Mouse (Mus musculus) limb, embryonic 15.5 days (tissue): ENCODE results near the gene Atp13a2. TPM values are rescaled to one million over a fixed set of nuclear protein-coding genes. Genes with fewer than 3 reads are reported as not detected.

Experiments
- ATAC-seq: fragments of 200-750 bp; cut with Nextera tagmentation; 2 replicates; pipeline ENCODE4 v1.8.0; 2017; ENCODE audit warnings: low read depth, moderate TSS enrichment; ENCODE audit not compliant: insufficient number of reproducible peaks, low FRiP score, low TSS enrichment
- H3K27ac ChIP-seq: fragments of 300-500 bp; sonication (generic); 2 replicates; pipeline ENCODE4 v1.5.1; 2015; ENCODE audit warnings: moderate library complexity, mild to moderate bottlenecking, inconsistent platforms
- H3K27me3 ChIP-seq: fragments of 300-500 bp; sonication (generic); 2 replicates; pipeline ENCODE4 v1.6.1; 2015; ENCODE audit warnings: inconsistent platforms
- H3K36me3 ChIP-seq: fragments of 300-500 bp; sonication (generic); 2 replicates; pipeline ENCODE4 v1.6.1; 2015; ENCODE audit warnings: inconsistent platforms
- H3K4me1 ChIP-seq: fragments of 300-500 bp; sonication (generic); 2 replicates; pipeline ENCODE4 v1.6.1; 2015; ENCODE audit warnings: inconsistent platforms
- H3K4me2 ChIP-seq: fragments of 300-500 bp; sonication (generic); 2 replicates; pipeline ENCODE4 v1.6.1; 2015; ENCODE audit warnings: mild to moderate bottlenecking, inconsistent platforms
- H3K4me3 ChIP-seq: fragments of 300-500 bp; sonication (generic); 2 replicates; pipeline ENCODE4 v1.5.1; 2015; ENCODE audit warnings: mild to moderate bottlenecking, inconsistent platforms
- H3K9ac ChIP-seq: fragments of 300-500 bp; sonication (generic); 2 replicates; pipeline ENCODE4 v1.6.1; 2015; ENCODE audit warnings: inconsistent platforms
- H3K9me3 ChIP-seq: fragments of 300-500 bp; sonication (generic); 2 replicates; pipeline ENCODE4 v1.6.1; 2016; ENCODE audit warnings: inconsistent platforms
- WGBS: fragments of 180-500 bp; shearing (Covaris S2); methylation state at CpG from one replicate; pipeline ENCODE4 v1.1.7; 2015; 5-methylcytosine and 5-hydroxymethylcytosine counted together
- polyA plus RNA-seq: library from polyadenylated mRNA; unstranded; fragments of >200 nt; fragmentation: Nextera tagmentation; extraction: Ambion mirVana; gene quantifications from 2 replicates; pipeline ENCODE4 v1.2.1, GENCODE M21; 2015

Gene Atp13a2
- polyA plus RNA-seq, 1 experiment from 2014 or later = 41.0 TPM

DNA sequence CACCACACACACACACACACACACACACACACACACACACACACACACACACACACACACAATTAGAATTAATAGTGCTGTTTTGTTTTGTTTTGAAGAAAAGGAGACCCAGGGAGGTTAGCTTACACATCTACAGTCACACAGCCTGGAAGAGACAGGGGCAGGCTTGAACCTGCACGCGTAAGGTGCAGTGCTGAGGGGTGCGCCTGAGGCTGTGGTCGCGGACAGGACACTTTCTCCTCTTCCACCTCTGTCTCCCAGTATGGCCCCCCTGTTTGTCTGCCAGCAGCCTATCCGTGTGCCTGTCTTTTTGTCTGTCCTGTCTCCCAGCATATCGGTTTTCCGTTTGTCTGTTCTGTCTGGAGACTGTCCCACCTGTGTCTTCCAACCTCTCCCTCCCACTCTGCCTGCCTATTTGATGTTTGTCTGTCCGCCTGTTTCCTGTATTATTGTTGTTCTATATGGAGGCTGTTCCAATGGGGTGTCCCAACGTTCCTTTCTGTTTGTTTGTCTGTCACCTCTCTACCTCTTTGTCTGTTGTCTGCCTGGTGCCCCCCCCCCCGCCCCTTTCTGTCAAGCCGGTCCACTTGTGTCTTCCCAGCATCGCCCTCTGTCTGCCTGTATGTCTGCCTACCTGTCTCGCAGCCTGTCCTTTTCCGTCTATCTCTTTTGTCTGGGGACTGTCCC is 506 bp upstream of the Atp13a2 start:
- Histone ChIP-seq H3K27me3 (no peaks in the 10 kb centered on the region), H3K4me1 (peaks cover 45% of the 10 kb centered on the region), H3K27ac (no peak overlapping the region), H3K4me2 (peak overlapping the region; percentile 72), H3K36me3 (no peaks in the 10 kb centered on the region), H3K4me3 (peak overlapping the region; percentile 97), H3K9me3 (no peaks in the 10 kb centered on the region), H3K9ac (peak overlapping the region; percentile 91)
- WGBS = 26% methylated on average over 14 of the region's 15 CpGs
- 0 out of 2 replicates have a peak, but pooled peaks have one; percentile 4 for ATAC-seq

DNA sequence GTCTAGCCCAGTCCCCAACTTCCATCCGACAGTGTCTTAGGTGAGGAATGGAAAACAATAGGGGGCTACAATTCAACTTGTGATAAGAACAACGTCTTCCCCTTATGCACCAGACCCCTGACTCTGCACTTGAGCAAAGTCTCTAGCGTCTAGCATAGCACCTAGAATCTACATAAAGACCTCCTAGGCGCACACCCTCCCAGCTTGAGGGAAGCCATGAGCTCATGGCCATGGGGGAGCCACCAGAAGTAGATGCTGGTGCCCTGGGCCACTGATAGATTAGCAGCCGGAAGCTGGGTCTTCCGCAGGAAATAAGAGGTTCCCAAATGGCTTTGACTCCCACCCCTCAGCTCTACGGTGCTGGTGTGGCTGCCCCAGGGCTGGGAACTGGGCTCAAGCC is 803 bp downstream of the Atp13a2 start:
- 32% methylated on average over 7 of the region's 7 CpGs for WGBS
- H3K9ac ChIP-seq = peak overlapping the region; percentile 91
- peak overlapping the region; percentile 72 for H3K4me2 ChIP-seq
- peaks cover 45% of the 10 kb centered on the region for H3K4me1 ChIP-seq
- no peaks in the 10 kb centered on the region for H3K27me3 ChIP-seq
- no peak overlapping the region for H3K27ac ChIP-seq
- ATAC-seq = no peak
- H3K4me3 ChIP-seq = peak overlapping the region; percentile 97
- H3K36me3 ChIP-seq = peaks cover 12% of the 10 kb centered on the region
- H3K9me3 ChIP-seq = no peaks in the 10 kb centered on the region

DNA sequence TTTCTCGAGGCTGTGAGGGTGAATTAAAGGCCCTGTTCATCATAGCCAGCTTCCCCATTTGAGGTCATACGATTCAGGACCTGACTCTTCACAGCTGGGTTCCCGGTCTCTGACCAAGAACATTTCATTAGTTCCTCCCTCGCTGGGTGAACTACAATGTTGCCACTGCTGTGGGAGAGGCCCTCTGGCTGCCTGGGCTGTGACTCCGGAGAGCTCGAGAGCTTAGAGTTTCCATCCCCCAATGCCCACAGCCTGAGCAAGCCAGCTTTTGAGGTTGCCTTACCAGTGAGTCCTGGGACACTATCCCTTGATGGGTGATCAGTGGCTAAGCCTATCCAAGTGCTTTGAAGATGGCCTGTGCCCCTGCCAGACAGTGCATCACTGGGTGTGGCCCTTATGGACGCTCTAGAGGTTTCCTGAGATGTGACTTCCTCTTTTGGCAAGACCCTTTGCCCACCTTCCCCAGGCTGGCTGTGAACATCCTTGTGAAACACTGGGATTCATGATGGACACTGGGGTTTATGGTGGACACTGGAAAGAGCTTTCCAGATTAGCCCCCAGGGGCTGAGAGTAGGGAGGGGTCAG is 2.1 kb downstream of the Atp13a2 start:
- H3K4me2 ChIP-seq = no peak overlapping the region
- no peak for ATAC-seq
- no peak overlapping the region for H3K27ac ChIP-seq
- H3K4me3 ChIP-seq = no peak overlapping the region
- H3K4me1 ChIP-seq = peaks cover 34% of the 10 kb centered on the region
- no peak overlapping the region for H3K9ac ChIP-seq
- H3K36me3 ChIP-seq = peaks cover 23% of the 10 kb centered on the region
- WGBS = 51% methylated on average over 7 of the region's 7 CpGs
- H3K9me3 ChIP-seq = no peaks in the 10 kb centered on the region
- no peaks in the 10 kb centered on the region for H3K27me3 ChIP-seq

DNA sequence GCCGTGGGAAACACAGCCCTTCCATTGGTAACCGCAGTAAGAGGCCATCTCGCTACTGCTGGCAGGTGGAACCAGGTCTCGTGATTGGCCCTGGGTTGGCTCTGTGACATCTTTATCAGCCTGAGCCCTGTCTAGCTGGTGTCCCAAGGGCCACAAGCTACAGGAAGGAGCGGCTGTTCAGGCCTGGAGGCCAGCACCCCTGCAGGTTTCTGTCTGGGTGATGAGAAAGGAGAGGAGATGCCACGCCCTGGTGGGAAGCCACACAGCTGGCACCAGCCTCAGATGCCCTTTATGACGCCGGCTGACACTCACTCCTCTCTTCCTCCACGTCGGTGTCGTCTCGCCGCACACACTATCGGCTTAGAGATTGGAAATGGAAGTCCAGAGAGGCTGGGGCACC is 2.8 kb downstream of the Atp13a2 start:
- Histone ChIP-seq H3K4me2 (no peak overlapping the region), H3K36me3 (peaks cover 30% of the 10 kb centered on the region), H3K4me3 (no peak overlapping the region), H3K27ac (no peak overlapping the region), H3K27me3 (no peaks in the 10 kb centered on the region), H3K9ac (no peak overlapping the region), H3K9me3 (no peaks in the 10 kb centered on the region), H3K4me1 (peaks cover 34% of the 10 kb centered on the region)
- WGBS = 90% methylated on average over 14 of the region's 14 CpGs
- no peak for ATAC-seq

DNA sequence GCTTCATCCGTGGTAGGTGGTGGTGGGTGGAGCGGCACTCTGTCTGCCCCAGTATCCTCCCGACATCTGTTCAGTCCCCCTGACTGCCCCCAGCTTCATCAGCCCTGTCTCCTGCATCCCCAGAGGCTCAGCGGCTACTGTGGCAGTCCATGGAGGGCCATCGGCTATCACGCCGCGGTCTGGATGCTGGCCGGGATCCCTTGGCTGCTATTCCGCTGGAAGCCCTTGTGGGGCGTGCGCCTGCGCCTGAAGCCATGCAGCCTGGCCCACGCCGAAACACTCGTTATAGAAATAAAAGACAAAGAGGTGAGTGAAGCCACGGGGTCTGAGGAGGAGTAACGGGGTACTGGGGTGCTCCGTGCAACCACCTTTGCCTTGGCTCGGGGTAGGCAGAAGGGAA is 5.5 kb downstream of the Atp13a2 start:
- Histone ChIP-seq H3K4me3 (no peak overlapping the region), H3K4me2 (no peak overlapping the region), H3K27ac (no peak overlapping the region), H3K36me3 (peaks cover 57% of the 10 kb centered on the region), H3K27me3 (no peaks in the 10 kb centered on the region), H3K9ac (no peak overlapping the region), H3K4me1 (peaks cover 24% of the 10 kb centered on the region), H3K9me3 (no peaks in the 10 kb centered on the region)
- 84% methylated on average over 20 of the region's 20 CpGs for WGBS
- ATAC-seq = no peak

DNA sequence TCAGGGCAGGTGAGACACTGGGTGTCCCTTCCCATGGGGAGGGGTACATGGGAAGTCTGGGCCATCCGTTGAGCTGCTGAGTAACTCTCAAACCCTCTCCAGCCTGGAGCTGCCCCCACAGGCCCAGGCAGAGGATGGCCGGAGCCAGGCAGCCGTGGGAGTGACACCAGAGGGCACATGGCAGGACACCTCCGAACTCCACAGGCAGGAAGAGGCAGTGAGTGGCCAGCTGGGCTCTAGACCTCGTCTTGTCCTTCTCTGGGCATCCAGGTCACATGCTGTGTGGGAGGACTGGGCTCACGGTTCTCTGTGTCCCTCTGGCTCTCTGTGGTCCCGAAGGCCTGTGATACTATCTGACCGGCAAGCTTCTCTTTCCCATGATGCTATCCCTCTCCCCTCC is 7.2 kb downstream of the Atp13a2 start:
- H3K27me3 ChIP-seq = no peaks in the 10 kb centered on the region
- H3K4me3 ChIP-seq = no peak overlapping the region
- H3K36me3 ChIP-seq = peaks cover 71% of the 10 kb centered on the region
- no peak overlapping the region for H3K27ac ChIP-seq
- no peak for ATAC-seq
- H3K4me2 ChIP-seq = no peak overlapping the region
- no peak overlapping the region for H3K9ac ChIP-seq
- H3K9me3 ChIP-seq = no peaks in the 10 kb centered on the region
- WGBS = 86% methylated on average over 8 of the region's 8 CpGs
- H3K4me1 ChIP-seq = peaks cover 8% of the 10 kb centered on the region; the same call in 1 of the 2 replicates

DNA sequence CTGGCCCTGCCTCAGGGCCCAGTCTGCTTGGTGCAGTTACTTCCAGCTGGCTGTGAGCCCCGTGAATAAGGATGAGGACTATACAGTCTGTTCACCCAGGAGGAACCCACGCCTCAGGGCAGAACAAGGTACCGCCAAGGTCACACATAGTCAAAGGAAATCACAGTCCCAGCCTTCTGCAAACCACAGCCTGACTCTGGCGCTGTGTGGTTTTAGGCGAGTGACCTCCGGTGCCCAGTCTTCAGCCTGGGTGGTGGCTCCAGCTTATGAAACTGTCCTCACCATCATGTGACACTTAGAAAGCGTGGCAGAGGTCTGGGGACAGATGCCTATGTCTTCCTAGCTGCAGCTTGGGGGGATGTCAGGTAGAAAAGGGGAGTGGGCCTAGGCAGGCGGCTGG is 9.1 kb downstream of the Atp13a2 start:
- Histone ChIP-seq H3K27ac (no peak overlapping the region), H3K36me3 (peaks cover 91% of the 10 kb centered on the region), H3K9ac (no peak overlapping the region), H3K27me3 (no peaks in the 10 kb centered on the region), H3K4me3 (no peak overlapping the region), H3K4me2 (no peak overlapping the region), H3K4me1 (no peaks in the 10 kb centered on the region), H3K9me3 (no peaks in the 10 kb centered on the region)
- ATAC-seq = no peak
- 93% methylated on average over 8 of the region's 8 CpGs for WGBS

DNA sequence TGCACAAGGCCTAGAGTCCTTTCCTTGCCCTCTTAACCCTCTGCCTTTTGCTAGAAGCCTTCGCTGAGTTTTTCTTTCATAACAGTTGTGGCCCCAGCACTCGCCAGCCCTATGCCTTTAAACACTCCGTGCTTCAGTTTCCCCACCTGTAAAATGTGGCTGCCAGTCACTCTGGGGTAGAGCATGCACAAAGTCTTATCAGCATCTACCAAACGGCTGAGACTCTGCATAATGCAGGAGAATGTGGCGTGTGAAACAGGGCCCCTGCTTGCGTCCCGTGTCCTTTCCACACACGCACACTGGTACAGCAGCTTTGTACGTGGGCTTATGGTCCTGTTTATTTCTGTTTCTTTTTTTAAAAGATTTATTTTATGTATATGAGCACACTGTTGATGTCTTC is 10.1 kb downstream of the Atp13a2 start:
- Histone ChIP-seq H3K27me3 (no peaks in the 10 kb centered on the region), H3K4me2 (no peak overlapping the region), H3K4me1 (no peaks in the 10 kb centered on the region), H3K9ac (no peak overlapping the region), H3K36me3 (peaks cover 96% of the 10 kb centered on the region), H3K9me3 (no peaks in the 10 kb centered on the region), H3K4me3 (no peak overlapping the region), H3K27ac (no peak overlapping the region)
- 93% methylated on average over 9 of the region's 9 CpGs for WGBS
- ATAC-seq = no peak

DNA sequence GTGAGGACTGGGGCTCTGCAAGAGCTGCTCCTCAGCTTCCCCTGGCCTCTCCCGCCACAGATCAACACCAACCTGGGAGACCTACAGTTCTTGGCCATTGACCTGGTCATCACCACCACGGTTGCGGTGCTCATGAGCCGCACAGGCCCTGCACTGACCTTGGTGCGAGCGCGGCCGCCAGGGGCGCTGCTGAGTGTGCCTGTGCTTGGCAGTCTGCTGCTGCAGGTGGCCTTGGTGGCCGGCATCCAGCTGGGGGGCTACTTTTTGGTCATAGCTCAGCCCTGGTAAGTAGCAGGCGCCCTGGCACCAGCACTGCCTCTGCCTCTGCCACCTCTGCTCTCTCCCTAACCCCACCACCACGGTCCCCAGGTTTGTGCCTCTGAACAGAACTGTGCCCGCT is 19.3 kb downstream of the Atp13a2 start:
- Histone ChIP-seq H3K4me1 (peaks cover 12% of the 10 kb centered on the region), H3K9me3 (no peaks in the 10 kb centered on the region), H3K9ac (no peak overlapping the region), H3K27ac (no peak overlapping the region), H3K4me3 (no peak overlapping the region), H3K4me2 (no peak overlapping the region), H3K36me3 (peaks cover 69% of the 10 kb centered on the region), H3K27me3 (no peaks in the 10 kb centered on the region)
- ATAC-seq = no peak
- 79% methylated on average over 13 of the region's 13 CpGs for WGBS

DNA sequence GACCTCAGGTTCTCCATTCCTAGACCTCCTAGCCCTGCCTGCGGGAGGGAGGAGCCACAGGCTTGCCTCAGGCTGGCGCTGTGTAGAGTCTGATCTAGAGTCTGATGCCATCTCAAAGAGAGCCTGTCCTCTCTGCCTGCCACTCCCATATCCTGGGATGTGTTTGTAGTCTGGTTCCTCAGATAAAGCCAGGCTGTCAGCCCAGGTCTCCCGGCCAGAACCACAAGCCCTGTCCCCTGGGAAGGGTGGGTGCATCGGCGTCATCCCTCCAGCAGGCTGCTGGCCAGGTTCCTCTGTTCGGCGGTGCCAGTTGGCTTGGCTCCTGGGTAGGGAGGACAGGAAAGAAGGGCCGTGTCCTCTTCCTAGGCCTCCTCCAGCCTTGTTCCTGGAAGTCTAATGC is 21.4 kb downstream of the Atp13a2 start:
- Histone ChIP-seq H3K4me2 (no peak overlapping the region), H3K9ac (no peak overlapping the region), H3K4me3 (no peak overlapping the region), H3K27me3 (no peaks in the 10 kb centered on the region), H3K36me3 (peaks cover 52% of the 10 kb centered on the region), H3K27ac (peak overlapping the region; percentile 11; the same call in 1 of the 2 replicates), H3K4me1 (peaks cover 29% of the 10 kb centered on the region), H3K9me3 (no peaks in the 10 kb centered on the region)
- 84% methylated on average over 8 of the region's 8 CpGs for WGBS
- ATAC-seq = no peak

DNA sequence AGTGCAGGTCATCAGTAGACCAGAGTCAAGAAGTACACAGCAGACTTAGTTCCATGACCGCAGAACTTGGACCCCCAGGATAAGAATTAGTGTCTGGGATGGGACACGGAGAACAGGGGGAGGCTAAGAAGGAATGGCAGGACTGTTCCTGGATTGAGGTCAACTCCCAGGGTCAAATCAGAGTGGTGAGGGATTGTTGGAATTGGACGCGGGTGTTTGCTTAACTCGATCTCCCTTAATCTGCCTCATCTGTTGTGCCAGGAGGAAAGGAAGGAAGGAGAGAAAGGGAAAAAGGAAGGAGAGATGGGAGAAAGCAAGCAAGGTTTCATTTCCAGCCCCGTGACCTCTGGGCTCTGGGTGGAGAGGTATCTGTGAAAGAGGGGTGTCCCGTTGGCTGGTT is 23.4 kb downstream of the Atp13a2 start, which contains the start of gene Mfap2:
Gene Mfap2, plus strand, starts transcription at position 301 of the 400 bp plus-strand sequence.
- whole genome bisulfite sequencing = 14% methylated on average over 7 of the region's 7 CpGs
- H3K9me3 ChIP-seq = no peaks in the 10 kb centered on the region
- H3K4me2 ChIP-seq = peak within 1 kb of the TSS; percentile 60
- no peak for ATAC-seq
- peaks cover 52% of the 10 kb centered on the region for H3K36me3 ChIP-seq
- H3K9ac ChIP-seq = peak within 1 kb of the TSS; percentile 84
- H3K27ac ChIP-seq = peak within 1 kb of the TSS; percentile 91
- H3K4me3 ChIP-seq = peak within 1 kb of the TSS; percentile 71
- no peaks in the 10 kb centered on the region for H3K27me3 ChIP-seq
- H3K4me1 ChIP-seq = peaks cover 48% of the 10 kb centered on the region

DNA sequence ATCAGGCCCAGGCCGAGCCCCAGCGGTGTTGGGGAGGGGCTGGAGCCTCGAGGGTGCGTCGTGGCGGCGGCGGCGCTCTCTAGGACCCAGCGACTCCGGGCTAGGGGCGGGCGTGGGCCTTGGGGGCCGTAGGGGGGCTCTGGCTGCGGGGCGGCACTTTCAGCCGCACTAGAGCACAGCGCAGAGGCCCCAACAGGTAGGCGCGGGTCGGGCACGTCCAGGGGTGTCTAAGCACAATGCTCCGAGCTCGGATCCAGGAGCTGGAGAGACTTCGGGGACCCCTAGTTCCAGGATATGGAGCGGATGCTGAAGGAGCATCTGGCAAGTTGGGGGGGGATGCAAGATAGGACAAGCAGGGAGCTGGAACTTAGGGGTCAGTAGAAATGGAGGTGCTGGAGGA is 23.9 kb downstream of the Atp13a2 start:
- peak overlapping the region; percentile 91 for H3K27ac ChIP-seq
- H3K4me2 ChIP-seq = peak overlapping the region; percentile 60
- peaks cover 52% of the 10 kb centered on the region for H3K4me1 ChIP-seq
- H3K9ac ChIP-seq = peak overlapping the region; percentile 84
- no peaks in the 10 kb centered on the region for H3K27me3 ChIP-seq
- ATAC-seq = peak; percentile 80
- H3K4me3 ChIP-seq = peak overlapping the region; percentile 71
- H3K9me3 ChIP-seq = no peaks in the 10 kb centered on the region
- peaks cover 52% of the 10 kb centered on the region for H3K36me3 ChIP-seq
- WGBS = under 1% methylated on average over 26 of the region's 26 CpGs
